Mouse (Mus musculus) embryonic facial prominence, embryonic 15.5 days (tissue): Measurements from ENCODE around the gene Tcfl5. TPM values are rescaled to one million over a fixed set of nuclear protein-coding genes. Genes with fewer than 3 reads are reported as not detected.

ENCODE experiments used
- ATAC-seq: fragments of 200-750 bp; cut with Nextera tagmentation; 2 replicates; pipeline ENCODE4 v1.8.0; 2017; ENCODE audit warnings: low read depth, moderate TSS enrichment; ENCODE audit not compliant: insufficient number of reproducible peaks, low FRiP score, low TSS enrichment
- H3K27ac ChIP-seq: fragments of 300-500 bp; sonication (generic); replicated peaks from 2 replicates; pipeline ENCODE4 v1.5.1; 2015; ENCODE audit warnings: mild to moderate bottlenecking, inconsistent platforms
- H3K27me3 ChIP-seq: fragments of 300-500 bp; sonication (generic); 2 replicates; pipeline ENCODE4 v1.6.1; 2015; ENCODE audit warnings: inconsistent platforms
- H3K36me3 ChIP-seq: fragments of 300-500 bp; sonication (generic); 2 replicates; pipeline ENCODE4 v1.6.1; 2015; ENCODE audit warnings: mild to moderate bottlenecking, inconsistent platforms
- H3K4me1 ChIP-seq: fragments of 300-500 bp; sonication (generic); 2 replicates; pipeline ENCODE4 v1.6.1; 2015; ENCODE audit warnings: inconsistent platforms
- H3K4me2 ChIP-seq: fragments of 300-500 bp; sonication (generic); replicated peaks from 2 replicates; pipeline ENCODE4 v1.6.1; 2015; ENCODE audit warnings: mild to moderate bottlenecking, inconsistent platforms
- H3K4me3 ChIP-seq: fragments of 300-500 bp; sonication (generic); replicated peaks from 2 replicates; pipeline ENCODE4 v1.5.1; 2015; ENCODE audit warnings: mild to moderate bottlenecking, inconsistent platforms
- H3K9ac ChIP-seq: fragments of 300-500 bp; sonication (generic); 2 replicates; pipeline ENCODE4 v1.6.1; 2015; ENCODE audit warnings: inconsistent platforms
- H3K9me3 ChIP-seq: fragments of 300-500 bp; sonication (generic); replicated peaks from 2 replicates; pipeline ENCODE4 v1.6.1; 2016; ENCODE audit warnings: inconsistent platforms
- WGBS: fragments of 180-500 bp; shearing (Covaris S2); methylation state at CpG from one replicate; pipeline ENCODE4 v1.1.7; 2015; 5-methylcytosine and 5-hydroxymethylcytosine counted together
- polyA plus RNA-seq: library from polyadenylated mRNA; unstranded; fragments of >200 nt; fragmentation: Nextera tagmentation; extraction: Ambion mirVana; gene quantifications from 2 replicates; pipeline ENCODE4 v1.2.1, GENCODE M21; 2015

Tcfl5 gene
- polyA plus RNA-seq, 1 experiment from 2014 or later, result 0.24 TPM

DNA sequence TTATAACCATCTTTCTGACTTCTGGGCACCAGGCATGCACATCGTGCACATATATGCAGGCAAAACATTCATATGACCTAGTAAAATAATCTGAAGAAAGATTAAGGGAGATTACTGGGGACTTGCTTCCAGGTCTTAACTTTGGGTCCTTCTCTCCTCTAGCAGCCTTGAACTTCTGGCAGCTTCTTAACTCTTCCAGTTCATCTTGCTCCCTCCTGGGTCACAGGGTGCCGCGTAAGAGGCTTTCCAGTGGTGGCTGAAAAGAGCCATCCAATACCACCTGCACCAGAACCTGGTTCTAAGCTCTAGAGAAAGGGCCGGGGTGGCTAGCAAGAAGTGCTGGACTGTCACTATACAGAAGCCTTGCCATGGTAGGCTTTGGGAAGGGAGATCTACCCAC lies 45.0 kb downstream of the Tcfl5 start, which contains the start of gene Col9a3:
Gene Col9a3, plus strand, starts transcription at position 301 of the 400 bp plus-strand sequence.
- H3K4me1 ChIP-seq, result peaks cover 12% of the 10 kb centered on the region
- H3K36me3 ChIP-seq, result peaks cover 32% of the 10 kb centered on the region
- H3K9ac ChIP-seq, result peak within 1 kb of the TSS; percentile 7; the same call in 1 of the 2 replicates
- ATAC-seq, result no peak
- H3K4me2 ChIP-seq, result peak within 1 kb of the TSS; percentile 54
- peak within 1 kb of the TSS; percentile 39 for H3K27ac ChIP-seq
- peaks cover 19% of the 10 kb centered on the region for H3K27me3 ChIP-seq
- H3K4me3 ChIP-seq, result peak within 1 kb of the TSS; percentile 40
- WGBS, result 40% methylated on average over 4 of the region's 4 CpGs
- no peaks in the 10 kb centered on the region for H3K9me3 ChIP-seq

DNA sequence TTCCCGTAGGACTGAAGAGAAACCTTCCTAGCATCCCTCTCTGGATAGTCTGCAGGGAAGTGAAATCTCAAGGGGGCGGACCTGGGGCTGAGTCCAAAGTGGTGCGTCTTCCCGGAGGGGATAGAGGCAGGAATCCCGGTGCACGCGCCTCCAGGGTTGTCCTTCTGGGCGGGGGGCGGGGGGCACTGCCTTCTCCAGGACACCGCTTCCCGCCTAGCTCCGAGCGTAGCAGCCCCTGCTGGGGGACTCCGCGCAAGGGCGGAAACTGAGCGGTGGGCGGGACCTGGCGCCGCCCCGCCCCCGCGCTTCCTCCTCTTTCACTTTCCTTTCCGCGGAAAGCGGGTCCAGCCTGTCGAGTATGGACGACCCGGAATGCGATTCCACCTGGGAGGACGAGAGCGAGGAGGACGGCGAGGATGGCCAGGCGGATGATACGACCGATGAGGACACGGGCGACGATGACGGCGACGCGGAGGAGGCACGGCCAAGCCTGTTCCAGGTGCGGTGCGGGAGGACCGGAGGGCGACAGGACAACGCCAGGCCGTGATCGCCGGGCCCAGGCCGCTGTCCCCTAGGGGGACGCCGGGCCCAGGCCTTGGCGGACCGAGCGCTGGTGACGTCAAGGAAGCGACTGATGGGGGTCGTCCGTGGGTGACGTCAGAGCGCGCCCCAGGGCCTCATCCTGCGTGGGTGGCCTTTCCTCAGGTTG lies 53.2 kb downstream of the Tcfl5 start, which contains the start of gene Ogfr:
Gene Ogfr, plus strand, starts transcription at position 123 of the 709 bp plus-strand sequence.
- peak; percentile 88 for ATAC-seq
- H3K36me3 ChIP-seq, result peaks cover 53% of the 10 kb centered on the region
- peaks cover 18% of the 10 kb centered on the region for H3K4me1 ChIP-seq
- WGBS, result under 1% methylated on average over 66 of the region's 67 CpGs
- no peaks in the 10 kb centered on the region for H3K27me3 ChIP-seq
- peak within 1 kb of the TSS; percentile 93 for H3K27ac ChIP-seq
- H3K4me3 ChIP-seq, result peak within 1 kb of the TSS; percentile 98
- no peaks in the 10 kb centered on the region for H3K9me3 ChIP-seq
- peak within 1 kb of the TSS; percentile 85 for H3K9ac ChIP-seq
- H3K4me2 ChIP-seq, result peak within 1 kb of the TSS; percentile 67

DNA sequence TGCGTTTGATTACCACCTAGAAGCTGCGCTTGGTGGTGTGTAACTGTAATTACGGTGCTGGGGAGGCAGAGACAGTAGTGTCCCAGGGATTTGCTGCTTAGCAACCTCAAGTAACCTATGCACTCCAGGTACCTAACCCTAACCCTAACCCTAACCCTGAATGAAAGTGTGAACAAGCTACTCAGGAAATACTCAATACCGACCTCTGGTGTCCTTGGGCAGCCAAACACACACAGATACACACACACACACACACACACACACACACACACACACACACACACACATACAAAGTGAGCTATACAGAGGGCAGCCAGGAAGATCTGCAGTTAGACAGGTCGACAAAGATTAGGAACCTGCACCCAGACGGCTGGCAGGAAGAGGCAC lies 53.8 kb downstream of the Tcfl5 start:
- H3K9me3 ChIP-seq, result no peaks in the 10 kb centered on the region
- H3K36me3 ChIP-seq, result peaks cover 47% of the 10 kb centered on the region
- peak overlapping the region; percentile 98 for H3K4me3 ChIP-seq
- peak overlapping the region; percentile 93 for H3K27ac ChIP-seq
- 48% methylated on average over 6 of the region's 6 CpGs for WGBS
- peak overlapping the region; percentile 85 for H3K9ac ChIP-seq
- H3K27me3 ChIP-seq, result no peaks in the 10 kb centered on the region
- peaks cover 22% of the 10 kb centered on the region for H3K4me1 ChIP-seq
- ATAC-seq, result no peak
- H3K4me2 ChIP-seq, result peak overlapping the region; percentile 67

DNA sequence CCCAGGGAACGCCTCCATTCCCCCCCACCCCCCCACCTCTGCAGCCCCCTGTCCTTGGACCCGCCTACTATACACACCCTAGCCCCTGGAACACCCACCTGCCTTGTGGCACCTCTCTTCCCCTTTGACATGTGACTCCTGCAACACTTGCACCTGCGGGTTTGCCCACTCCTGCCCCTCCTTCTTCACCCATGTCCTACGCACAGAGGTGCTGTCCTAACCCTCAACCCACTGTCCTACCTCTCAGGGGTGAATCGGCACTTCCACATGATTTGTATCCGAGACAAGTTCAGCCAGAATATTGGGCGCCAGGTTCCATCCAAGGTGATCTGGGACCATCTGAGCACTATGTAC lies 59.4 kb downstream of the Tcfl5 start:
- Histone ChIP-seq H3K27ac (peak overlapping the region; percentile 82; the same call in 1 of the 2 replicates), H3K27me3 (peaks cover 6% of the 10 kb centered on the region; the same call in 1 of the 2 replicates), H3K36me3 (peaks cover 18% of the 10 kb centered on the region), H3K9ac (peak overlapping the region; percentile 98), H3K4me2 (peak overlapping the region; percentile 84), H3K9me3 (no peaks in the 10 kb centered on the region), H3K4me3 (peak overlapping the region; percentile 92), H3K4me1 (peaks cover 22% of the 10 kb centered on the region)
- 20% methylated on average over 7 of the region's 7 CpGs for WGBS
- peak; percentile 1; the same call in 1 of the 2 replicates for ATAC-seq

DNA sequence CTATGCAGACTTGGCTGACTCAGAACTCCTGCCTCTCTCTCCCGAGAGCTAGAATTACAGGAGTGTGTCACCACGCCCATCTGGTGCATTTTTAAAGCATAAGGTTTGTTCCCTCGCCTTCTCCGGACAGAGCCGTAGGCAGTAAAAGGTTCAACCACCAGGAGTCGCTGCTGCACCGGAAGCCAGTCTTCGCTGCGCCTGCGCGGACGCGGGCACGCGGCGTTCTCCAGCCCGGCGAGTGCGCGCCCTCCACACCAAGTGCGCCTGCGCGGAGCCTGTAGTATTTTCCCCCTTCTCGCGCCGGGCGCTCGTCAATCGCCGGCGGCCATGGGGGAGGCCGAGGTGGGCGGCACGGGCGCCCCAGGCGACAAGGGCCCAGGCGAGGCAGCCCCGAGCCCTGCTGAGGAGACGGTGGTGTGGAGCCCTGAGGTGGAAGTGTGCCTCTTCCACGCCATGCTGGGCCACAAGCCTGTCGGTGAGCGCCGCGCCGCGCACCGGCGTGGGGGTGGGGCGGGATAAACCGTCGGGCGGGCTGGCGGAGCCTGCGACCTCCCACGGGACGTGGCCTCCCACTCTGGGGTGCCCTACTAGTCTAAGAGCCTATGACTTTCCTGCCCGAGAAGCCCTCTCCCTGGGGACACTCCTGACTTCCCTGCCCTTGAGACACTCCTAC lies 59.9 kb downstream of the Tcfl5 start:
- peak overlapping the region; percentile 84 for H3K4me2 ChIP-seq
- ATAC-seq, result peak; percentile 84
- H3K27me3 ChIP-seq, result peaks cover 6% of the 10 kb centered on the region; the same call in 1 of the 2 replicates
- peak overlapping the region; percentile 82 for H3K27ac ChIP-seq
- H3K4me1 ChIP-seq, result peaks cover 22% of the 10 kb centered on the region
- peak overlapping the region; percentile 98 for H3K9ac ChIP-seq
- H3K9me3 ChIP-seq, result no peaks in the 10 kb centered on the region
- under 1% methylated on average over 56 of the region's 57 CpGs for WGBS
- H3K36me3 ChIP-seq, result peaks cover 18% of the 10 kb centered on the region
- peak overlapping the region; percentile 92 for H3K4me3 ChIP-seq

DNA sequence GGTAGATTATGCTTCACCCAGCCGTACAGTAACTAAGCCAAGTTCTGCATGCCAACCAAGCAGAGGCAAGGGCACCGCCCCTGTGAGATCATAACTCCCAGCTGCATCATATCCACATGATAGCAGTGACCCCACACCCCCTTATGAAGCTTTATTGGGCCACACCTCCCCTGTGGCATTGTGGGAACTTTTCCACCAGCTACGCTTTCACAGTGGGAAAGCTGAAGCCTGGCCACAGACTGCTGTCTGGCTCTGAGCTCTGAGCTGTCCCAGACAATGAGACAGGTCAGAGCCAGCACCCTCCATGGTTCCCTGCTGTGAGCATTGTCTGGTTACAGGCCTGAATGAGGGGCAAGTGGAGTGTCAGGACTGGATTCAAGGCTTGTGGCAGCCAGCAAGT lies 61.5 kb downstream of the Tcfl5 start, which contains the start of gene Mrgbp:
Gene Mrgbp, plus strand, starts transcription at position 303 of the 400 bp plus-strand sequence.
- WGBS, result 62% methylated on average over 3 of the region's 3 CpGs
- Histone ChIP-seq H3K4me3 (no peak within 1 kb of the TSS), H3K9me3 (no peaks in the 10 kb centered on the region), H3K36me3 (peaks cover 15% of the 10 kb centered on the region), H3K9ac (no peak within 1 kb of the TSS), H3K4me2 (no peak within 1 kb of the TSS), H3K27ac (peak within 1 kb of the TSS; percentile 72), H3K27me3 (peaks cover 6% of the 10 kb centered on the region; the same call in 1 of the 2 replicates), H3K4me1 (peaks cover 22% of the 10 kb centered on the region)
- ATAC-seq, result no peak

DNA sequence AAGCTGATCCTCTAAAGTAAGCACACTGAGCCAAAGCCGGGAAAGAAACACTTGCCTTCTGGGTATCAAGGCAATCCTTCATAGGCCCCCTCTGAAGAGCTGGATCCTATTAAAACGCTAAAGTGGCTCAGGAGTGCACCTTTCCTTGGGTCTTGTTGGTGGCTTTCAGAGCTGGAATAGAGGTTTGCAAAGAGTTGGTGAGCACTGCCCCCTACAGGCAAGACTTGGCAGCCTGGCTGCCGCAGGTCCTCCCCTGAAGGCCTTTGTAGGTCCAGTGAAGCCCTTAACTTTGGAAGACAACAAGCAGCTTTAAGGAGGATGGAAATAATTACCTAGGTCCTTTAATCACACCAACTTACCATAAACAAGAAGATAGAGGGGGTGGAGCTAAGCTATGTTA lies 63.8 kb downstream of the Tcfl5 start:
- no peaks in the 10 kb centered on the region for H3K36me3 ChIP-seq
- H3K27ac ChIP-seq, result no peak overlapping the region
- H3K27me3 ChIP-seq, result peaks cover 6% of the 10 kb centered on the region; the same call in 1 of the 2 replicates
- no peak overlapping the region for H3K4me2 ChIP-seq
- no peak for ATAC-seq
- H3K4me1 ChIP-seq, result peaks cover 12% of the 10 kb centered on the region
- no peaks in the 10 kb centered on the region for H3K9me3 ChIP-seq
- no peak overlapping the region for H3K4me3 ChIP-seq
- no peak overlapping the region for H3K9ac ChIP-seq
- 3% methylated on average over 3 of the region's 3 CpGs for WGBS

DNA sequence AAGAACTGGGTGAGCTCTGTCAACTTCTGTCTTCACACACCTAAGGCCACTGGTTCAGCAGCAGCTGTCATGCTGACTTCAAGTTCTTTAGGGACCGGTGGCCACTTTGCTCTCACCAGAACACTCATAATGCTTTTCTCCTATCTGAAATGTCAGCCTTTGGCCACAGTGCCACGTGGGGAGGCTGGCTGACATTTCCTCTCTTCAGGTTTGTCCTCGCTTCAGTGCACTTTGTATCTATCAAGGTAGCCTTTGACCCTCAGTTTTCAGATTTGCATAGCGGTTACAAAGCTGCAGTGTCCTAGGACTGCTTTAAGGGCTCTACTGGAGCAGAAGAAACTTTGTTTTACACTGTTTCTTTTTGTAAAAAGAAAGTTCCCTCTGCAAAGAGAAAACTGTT lies 66.0 kb downstream of the Tcfl5 start:
- H3K4me1 ChIP-seq, result no peaks in the 10 kb centered on the region
- H3K4me3 ChIP-seq, result no peak overlapping the region
- no peaks in the 10 kb centered on the region for H3K9me3 ChIP-seq
- no peak overlapping the region for H3K9ac ChIP-seq
- no peak overlapping the region for H3K27ac ChIP-seq
- H3K36me3 ChIP-seq, result no peaks in the 10 kb centered on the region
- no peak overlapping the region for H3K4me2 ChIP-seq
- H3K27me3 ChIP-seq, result peaks cover 6% of the 10 kb centered on the region; the same call in 1 of the 2 replicates
- ATAC-seq, result no peak
- WGBS, result 55% methylated on average over 4 of the region's 4 CpGs

Other genes starting within 250 kb of the Tcfl5 start
- 3.1 and 3.4 TPM in 2 replicates for gene Slco4a1, start 186.5 kb downstream of the Tcfl5 start, polyA plus RNA-seq
- 0.32 and 0.45 TPM in 2 replicates for gene Ntsr1, start 142.7 kb downstream of the Tcfl5 start, polyA plus RNA-seq
- 28.5 and 29.6 TPM in 2 replicates for gene Mrgbp, start 61.4 kb downstream of the Tcfl5 start, polyA plus RNA-seq
- 62.1 and 62.9 TPM in 2 replicates for gene Ogfr, start 53.5 kb downstream of the Tcfl5 start, polyA plus RNA-seq
- 137 and 216 TPM in 2 replicates for gene Col9a3, start 44.9 kb downstream of the Tcfl5 start, polyA plus RNA-seq
- gene Dido1, start 67.3 kb upstream of the Tcfl5 start, polyA plus RNA-seq, result 28.1 and 28.6 TPM in 2 replicates
- 69.1 and 70.4 TPM in 2 replicates for gene Gid8, start 67.4 kb upstream of the Tcfl5 start, polyA plus RNA-seq
- 3.3 and 3.7 TPM in 2 replicates for gene Slc17a9, start 82.6 kb upstream of the Tcfl5 start, polyA plus RNA-seq
- gene Bhlhe23, start 134.2 kb upstream of the Tcfl5 start, polyA plus RNA-seq, result 0.13 TPM in 1 of 2 replicates, not detected in the other